8 mouse cellular contexts compared by ENCODE assay signal in genomic region chr15:32012044-32012443, GRCm38 (mm10).
DNase-seq lines count a peak whose midpoint lies in the region; ATAC-seq and TF ChIP-seq lines count a peak whose summit lies in the region.

No protein-coding gene starts in this region.

- ATAC-seq in forebrain, embryonic 11.5 days (replicated peaks; ENCODE audit: low FRiP score), result no peak
- no peak for ATAC-seq in forebrain, embryonic 12.5 days (ENCODE audit: low FRiP score)
- ATAC-seq in liver, embryonic 11.5 days (replicated peaks; ENCODE audit: low FRiP score), result no peak
- ATAC-seq in heart, postnatal 0 days (ENCODE audit: insufficient read depth, low read depth), result no peak
- peak; percentile 70 for ATAC-seq in megakaryocyte progenitor cell, adult 5-6 weeks (replicated peaks; ENCODE audit: poor library complexity)
- no peak for ATAC-seq in intestine, embryonic 16.5 days

- H3K9me3 ChIP-seq in forebrain, embryonic 11.5 days (ENCODE audit: control insufficient read depth, low read length), result no peaks in the 10 kb centered on the region
- H3K9me3 ChIP-seq in forebrain, embryonic 12.5 days, result no peaks in the 10 kb centered on the region
- H3K9me3 ChIP-seq in liver, embryonic 11.5 days (ENCODE audit: control insufficient read depth, low read length), result no peaks in the 10 kb centered on the region
- H3K9me3 ChIP-seq in heart, postnatal 0 days (replicated peaks; ENCODE audit: control insufficient read depth, low read length), result no peaks in the 10 kb centered on the region
- no peaks in the 10 kb centered on the region for H3K9me3 ChIP-seq in intestine, embryonic 16.5 days (ENCODE audit: control insufficient read depth, low read length)

- H3K4me3 ChIP-seq in forebrain, embryonic 11.5 days (ENCODE audit: low read depth, low read length), result no peak overlapping the region
- H3K4me3 ChIP-seq in forebrain, embryonic 12.5 days (replicated peaks), result no peak overlapping the region
- H3K4me3 ChIP-seq in liver, adult 2 months (ENCODE audit: insufficient read depth, low read depth, low read length), result no peak overlapping the region
- H3K4me3 ChIP-seq in liver, embryonic 11.5 days (ENCODE audit: low read depth, low read length), result no peak overlapping the region
- no peak overlapping the region for H3K4me3 ChIP-seq in heart, postnatal 0 days (ENCODE audit: low read depth, low read length)
- no peak overlapping the region for H3K4me3 ChIP-seq in intestine, embryonic 16.5 days (ENCODE audit: low read length)

- no peak overlapping the region for H3K27ac ChIP-seq in forebrain, embryonic 11.5 days (ENCODE audit: low read depth, low read length)
- no peak overlapping the region for H3K27ac ChIP-seq in forebrain, embryonic 12.5 days
- no peak overlapping the region for H3K27ac ChIP-seq in liver, adult 2 months (replicated peaks; ENCODE audit: insufficient read depth, low read depth, low read length)
- no peak overlapping the region for H3K27ac ChIP-seq in liver, embryonic 11.5 days (ENCODE audit: low read depth, low read length)
- H3K27ac ChIP-seq in heart, postnatal 0 days (ENCODE audit: low read depth), result no peak overlapping the region
- no peak overlapping the region for H3K27ac ChIP-seq in intestine, embryonic 16.5 days (ENCODE audit: low read length)

- no peaks in the 10 kb centered on the region for H3K4me1 ChIP-seq in forebrain, embryonic 11.5 days (replicated peaks; ENCODE audit: control insufficient read depth, insufficient read depth, low read length)
- H3K4me1 ChIP-seq in forebrain, embryonic 12.5 days, result no peaks in the 10 kb centered on the region
- no peaks in the 10 kb centered on the region for H3K4me1 ChIP-seq in liver, adult 2 months (ENCODE audit: control insufficient read depth, insufficient read depth, low read length)
- H3K4me1 ChIP-seq in liver, embryonic 11.5 days (replicated peaks; ENCODE audit: control insufficient read depth, insufficient read depth, low read length), result no peaks in the 10 kb centered on the region
- H3K4me1 ChIP-seq in heart, postnatal 0 days (ENCODE audit: control insufficient read depth, insufficient read depth), result no peaks in the 10 kb centered on the region
- no peaks in the 10 kb centered on the region for H3K4me1 ChIP-seq in intestine, embryonic 16.5 days (ENCODE audit: control insufficient read depth, insufficient read depth, low read length)

- TF ChIP-seq POLR2A in liver, adult 2 months (IDR thresholded peaks at IDR 0.05; ENCODE audit: extremely low read depth, insufficient read depth, low read length), result no peak

- no peak overlapping the region for H3K9ac ChIP-seq in forebrain, embryonic 11.5 days (ENCODE audit: low read length)
- H3K9ac ChIP-seq in forebrain, embryonic 12.5 days, result no peak overlapping the region
- no peak overlapping the region for H3K9ac ChIP-seq in liver, adult 2 months (ENCODE audit: low read depth, low read length)
- H3K9ac ChIP-seq in liver, embryonic 11.5 days (ENCODE audit: low read depth, low read length), result no peak overlapping the region
- H3K9ac ChIP-seq in heart, postnatal 0 days (replicated peaks; ENCODE audit: low read depth, low read length), result no peak overlapping the region
- no peak overlapping the region for H3K9ac ChIP-seq in intestine, embryonic 16.5 days (ENCODE audit: low read depth, low read length)

- H3K36me3 ChIP-seq in forebrain, embryonic 11.5 days (ENCODE audit: control insufficient read depth, insufficient read depth, low read length), result no peaks in the 10 kb centered on the region
- H3K36me3 ChIP-seq in forebrain, embryonic 12.5 days (replicated peaks), result no peaks in the 10 kb centered on the region
- no peaks in the 10 kb centered on the region for H3K36me3 ChIP-seq in liver, adult 2 months (ENCODE audit: control insufficient read depth, insufficient read depth, low read length)
- no peaks in the 10 kb centered on the region for H3K36me3 ChIP-seq in liver, embryonic 11.5 days (ENCODE audit: control insufficient read depth, insufficient read depth, low read length)
- no peaks in the 10 kb centered on the region for H3K36me3 ChIP-seq in heart, postnatal 0 days (replicated peaks; ENCODE audit: control insufficient read depth, insufficient read depth, low read length)
- H3K36me3 ChIP-seq in intestine, embryonic 16.5 days (ENCODE audit: control insufficient read depth, insufficient read depth, low read length), result no peaks in the 10 kb centered on the region

- TF ChIP-seq CTCF in liver, adult 2 months (IDR thresholded peaks at IDR 0.05; ENCODE audit: low read depth, low read length), result peak; percentile 29; the same call in 1 of the 2 replicates
- TF ChIP-seq CTCF in heart, postnatal 0 days (IDR thresholded peaks at IDR 0.05; ENCODE audit: low read depth), result peak; percentile 65

- WGBS in forebrain, embryonic 11.5 days, result 59% methylated on average over 2 of the region's 2 CpGs
- 49% methylated on average over 2 of the region's 2 CpGs for WGBS in forebrain, embryonic 12.5 days
- 28% methylated on average over 2 of the region's 2 CpGs for WGBS in liver, adult 2 months
- 49% methylated on average over 2 of the region's 2 CpGs for WGBS in liver, embryonic 11.5 days
- 37% methylated on average over 2 of the region's 2 CpGs for WGBS in heart, postnatal 0 days
- WGBS in intestine, embryonic 16.5 days, result 45% methylated on average over 2 of the region's 2 CpGs

- no peak overlapping the region for H3K4me2 ChIP-seq in forebrain, embryonic 11.5 days (ENCODE audit: low read depth, low read length, severe bottlenecking)
- no peak overlapping the region for H3K4me2 ChIP-seq in forebrain, embryonic 12.5 days
- H3K4me2 ChIP-seq in liver, embryonic 11.5 days, result no peak overlapping the region
- H3K4me2 ChIP-seq in heart, postnatal 0 days (ENCODE audit: low read depth, low read length), result no peak overlapping the region
- H3K4me2 ChIP-seq in intestine, embryonic 16.5 days (ENCODE audit: low read depth, low read length), result no peak overlapping the region

- no peaks in the 10 kb centered on the region for H3K79me2 ChIP-seq in liver, adult 2 months (ENCODE audit: control insufficient read depth, insufficient read depth, low read length)

- no peaks in the 10 kb centered on the region for H3K27me3 ChIP-seq in forebrain, embryonic 11.5 days (ENCODE audit: control insufficient read depth, insufficient read depth, low read length)
- H3K27me3 ChIP-seq in forebrain, embryonic 12.5 days, result no peaks in the 10 kb centered on the region
- H3K27me3 ChIP-seq in liver, adult 2 months (ENCODE audit: control insufficient read depth, insufficient read depth, low read length), result no peaks in the 10 kb centered on the region
- no peaks in the 10 kb centered on the region for H3K27me3 ChIP-seq in liver, embryonic 11.5 days (replicated peaks; ENCODE audit: control insufficient read depth, insufficient read depth, low read length)
- no peaks in the 10 kb centered on the region for H3K27me3 ChIP-seq in heart, postnatal 0 days (ENCODE audit: control insufficient read depth, insufficient read depth, low read length)
- no peaks in the 10 kb centered on the region for H3K27me3 ChIP-seq in intestine, embryonic 16.5 days (replicated peaks; ENCODE audit: control insufficient read depth, insufficient read depth, low read length)

- no peak for TF ChIP-seq EP300 in heart, postnatal 0 days (IDR thresholded peaks at IDR 0.05; ENCODE audit: low read depth)

- peak; percentile 59 for DNase-seq in forebrain, embryonic 11.5 days (ENCODE audit: low spot score)
- peak; percentile 5 for DNase-seq in liver, adult 2 months (ENCODE audit: extremely low read depth, low read depth, low spot score)
- no peak for DNase-seq in liver, embryonic 11.5 days (ENCODE audit: low spot score)
- peak; percentile 41 for DNase-seq in adrenal gland, postnatal 25 days
- peak; percentile 47 for DNase-seq in heart, postnatal 0 days (ENCODE audit: low spot score)
